Mouse (Mus musculus) hindbrain, postnatal 0 days (tissue): ENCODE results near the gene Nudt17. TPM values are rescaled to one million over a fixed set of nuclear protein-coding genes. Genes with fewer than 3 reads are reported as not detected.
"Not testable (repeated sequence)": the region's sequence is repeated elsewhere in the genome, so short reads cannot be mapped to it uniquely, and the experiment has no call there.

ENCODE experiments used
- ATAC-seq: fragments of 200-750 bp; cut with Nextera tagmentation; 2 replicates; pipeline ENCODE4 v1.8.0; 2017; ENCODE audit warnings: mild to moderate bottlenecking, moderate TSS enrichment, moderate library complexity
- DNase-seq: peaks from one replicate; pipeline ENCODE4 v3.0.0-alpha.2; 2015; ENCODE audit warnings: low spot score
- H3K27ac ChIP-seq: fragments of 300-500 bp; sonication (generic); 2 replicates; pipeline ENCODE4 v1.5.1; 2014; ENCODE audit warnings: mild to moderate bottlenecking
- H3K27me3 ChIP-seq: fragments of 300-500 bp; sonication (generic); 2 replicates; pipeline ENCODE4 v1.6.1; 2014; ENCODE audit warnings: low read length, mixed read lengths; ENCODE audit not compliant: insufficient read depth
- H3K36me3 ChIP-seq: fragments of 300-500 bp; sonication (generic); 2 replicates; pipeline ENCODE4 v1.6.1; 2014; ENCODE audit warnings: low read length, mixed read lengths; ENCODE audit not compliant: insufficient read depth
- H3K4me1 ChIP-seq: fragments of 300-500 bp; sonication (generic); 2 replicates; pipeline ENCODE4 v1.6.1; 2014; ENCODE audit warnings: antibody characterized with exemption, low read length, mixed read lengths; ENCODE audit not compliant: insufficient read depth
- H3K4me2 ChIP-seq: fragments of 300-500 bp; sonication (generic); 2 replicates; pipeline ENCODE4 v1.6.1; 2014; ENCODE audit warnings: low read depth, mild to moderate bottlenecking, low read length, moderate library complexity, mixed read lengths
- H3K4me3 ChIP-seq: fragments of 300-500 bp; sonication (generic); 2 replicates; pipeline ENCODE4 v1.5.1; 2014; ENCODE audit warnings: low read length
- H3K9ac ChIP-seq: fragments of 300-500 bp; sonication (generic); replicated peaks from 2 replicates; pipeline ENCODE4 v1.6.1; 2014; ENCODE audit warnings: mild to moderate bottlenecking, low read length, moderate library complexity, mixed read lengths
- H3K9me3 ChIP-seq: fragments of 300-500 bp; sonication (generic); 2 replicates; pipeline ENCODE4 v1.6.1; 2016; ENCODE audit warnings: low read length, mixed read lengths
- CTCF ChIP-seq: IDR thresholded peaks from 2 replicates; pipeline ENCODE4 v1.5.1; 2016; ENCODE audit warnings: antibody characterized with exemption, control low read depth, low read depth
- WGBS: fragments of 180-500 bp; shearing (Covaris S2); extraction: QIAGEN DNeasy Blood & Tissue Kit; methylation state at CpG from one replicate; pipeline ENCODE4 v1.1.7; 2014; 5-methylcytosine and 5-hydroxymethylcytosine counted together
- polyA plus RNA-seq: library from polyadenylated mRNA; unstranded; fragments of >200 nt; fragmentation: Nextera tagmentation; extraction: Ambion mirVana; gene quantifications from 2 replicates; pipeline ENCODE4 v1.2.1, GENCODE M21; 2015
- total RNA-seq: library from RNA; depleted of rRNA; stranded (reverse); fragments of >200 nt; gene quantifications from 2 replicates; pipeline ENCODE4 v1.2.3, GENCODE M21; 2014; rRNA removed

Gene Nudt17
- total RNA-seq (13.0 and 13.4 TPM in 2 replicates), polyA plus RNA-seq (17.6 and 17.8 TPM in 2 replicates)

DNA sequence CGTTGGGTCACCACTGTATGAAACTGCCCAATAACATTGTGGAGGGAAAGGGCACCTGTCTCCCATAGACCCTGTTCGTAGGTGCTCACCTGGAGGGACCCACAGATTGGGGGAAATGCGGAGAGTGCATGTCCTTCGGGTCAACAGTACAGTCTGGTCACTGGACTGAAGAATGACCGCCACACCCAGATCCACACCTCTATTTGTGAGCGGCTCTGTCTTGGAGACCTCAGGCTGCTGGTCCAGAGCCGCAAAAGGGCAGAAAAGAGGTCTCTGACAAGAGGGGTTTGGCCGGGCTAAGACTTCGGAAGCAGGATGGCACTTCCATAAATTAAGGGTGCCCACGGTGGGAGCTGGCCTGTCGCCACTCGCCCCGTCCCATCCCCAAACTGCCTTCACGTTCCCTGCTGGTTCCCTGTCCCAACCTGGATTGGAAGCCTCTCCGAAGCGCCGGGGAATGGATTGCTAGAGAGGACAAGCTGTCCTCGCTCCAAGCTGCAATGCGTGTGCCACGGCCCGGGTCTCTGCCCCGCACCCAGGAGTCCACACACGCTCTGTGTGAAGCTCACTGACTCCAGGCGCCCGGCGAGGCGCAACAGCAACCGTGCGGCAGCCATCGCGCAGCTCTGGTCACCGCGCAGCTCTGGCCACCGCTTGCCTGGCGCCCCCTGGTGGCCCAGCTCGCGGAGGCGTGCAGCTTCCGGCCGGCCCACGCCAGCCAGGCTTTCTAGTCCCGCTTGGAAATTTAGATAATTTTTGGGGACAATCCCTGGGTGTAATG is at the start of gene Nudt17:
Gene Nudt17, minus strand, starts transcription at position 660 of the 781 bp plus-strand sequence.
- Histone ChIP-seq H3K9ac (peak within 1 kb of the TSS; percentile 63), H3K4me2 (peak within 1 kb of the TSS; percentile 96), H3K4me3 (peak within 1 kb of the TSS; percentile 52), H3K36me3 (peaks cover 48% of the 10 kb centered on the region; the same call in 1 of the 2 replicates), H3K27me3 (no peaks in the 10 kb centered on the region), H3K27ac (no peak within 1 kb of the TSS), H3K9me3 (no peaks in the 10 kb centered on the region), H3K4me1 (no peaks in the 10 kb centered on the region)
- 5% methylated on average over 42 of the region's 42 CpGs for WGBS
- ATAC-seq (peak; percentile 88), DNase-seq (peak; percentile 89)
- peak; percentile 70 for TF ChIP-seq CTCF

DNA sequence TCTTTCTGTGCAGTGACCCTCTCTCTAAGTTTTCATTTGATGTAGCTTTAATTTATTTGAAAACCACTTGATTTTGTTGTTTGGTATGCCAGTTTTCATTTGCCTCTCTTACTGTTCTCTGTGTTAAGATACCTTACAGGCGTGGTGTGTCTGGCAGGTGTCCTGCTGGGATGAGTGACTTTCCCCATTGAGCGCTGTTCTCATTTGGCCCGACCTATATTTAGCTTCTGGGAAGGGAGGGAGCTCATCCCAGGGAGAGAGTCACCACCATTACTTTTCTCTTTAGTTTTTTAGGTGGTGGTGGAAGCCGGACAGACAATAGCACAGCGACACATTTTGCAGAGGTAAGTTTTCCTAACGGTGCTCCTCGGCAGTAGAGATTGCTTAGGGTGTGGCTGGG is 49.3 kb upstream of the Nudt17 start:
- Histone ChIP-seq H3K27ac (no peak overlapping the region), H3K9me3 (no peaks in the 10 kb centered on the region), H3K4me1 (no peaks in the 10 kb centered on the region), H3K4me2 (no peak overlapping the region), H3K9ac (no peak overlapping the region), H3K4me3 (no peak overlapping the region), H3K27me3 (no peaks in the 10 kb centered on the region), H3K36me3 (no peaks in the 10 kb centered on the region)
- DNase-seq (no peak), ATAC-seq (no peak)
- no peak for TF ChIP-seq CTCF
- WGBS: 48% methylated on average over 7 of the region's 7 CpGs

DNA sequence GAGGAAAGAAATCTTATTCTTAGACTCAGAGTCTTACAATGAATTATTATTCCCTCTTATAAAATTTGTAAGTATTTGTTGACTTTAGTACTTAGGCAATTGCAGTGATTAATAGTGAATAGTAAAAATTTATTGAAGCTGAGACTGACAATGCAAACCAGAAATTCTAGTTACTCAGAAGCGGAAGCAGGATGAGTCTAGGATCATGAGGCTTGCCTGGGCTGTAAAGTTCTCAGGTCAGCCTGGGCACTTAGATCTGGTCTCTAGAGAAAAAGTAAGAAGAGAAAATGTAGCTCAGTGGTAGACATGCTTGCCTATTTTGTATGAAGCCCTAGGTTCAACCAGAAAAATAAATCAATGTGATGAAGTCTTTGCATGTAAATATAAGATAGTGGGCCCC is 47.6 kb upstream of the Nudt17 start:
- Histone ChIP-seq H3K4me3 (no peak overlapping the region), H3K9me3 (no peaks in the 10 kb centered on the region), H3K27me3 (no peaks in the 10 kb centered on the region), H3K9ac (no peak overlapping the region), H3K36me3 (no peaks in the 10 kb centered on the region), H3K4me2 (no peak overlapping the region), H3K27ac (no peak overlapping the region), H3K4me1 (no peaks in the 10 kb centered on the region)
- 100% methylated on average over 1 of the region's 1 CpGs for WGBS
- DNase-seq: no peak
- TF ChIP-seq CTCF: no peak
- no peak for ATAC-seq

DNA sequence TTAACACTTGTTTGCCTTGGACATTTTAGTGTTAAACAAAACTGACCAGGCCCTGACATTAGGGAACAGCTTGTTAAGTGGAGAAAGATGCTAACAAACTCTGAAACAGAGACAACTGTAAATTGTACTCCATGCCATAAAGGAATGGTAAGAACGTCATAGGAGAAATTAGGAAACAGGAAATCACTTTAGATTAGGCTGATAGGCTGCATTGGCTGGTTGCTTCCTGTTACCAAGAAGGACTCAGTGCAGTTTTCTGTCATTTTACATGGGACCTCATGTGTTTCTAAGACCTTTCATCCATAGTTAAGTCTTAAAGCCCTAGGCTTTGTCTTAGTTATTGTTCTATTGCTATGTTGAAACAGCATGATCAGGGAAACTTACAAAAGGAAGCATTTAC is 38.5 kb upstream of the Nudt17 start:
- 73% methylated on average over 1 of the region's 1 CpGs for WGBS
- no peak overlapping the region for H3K4me2 ChIP-seq
- no peak for TF ChIP-seq CTCF
- no peaks in the 10 kb centered on the region for H3K4me1 ChIP-seq
- H3K9ac ChIP-seq: no peak overlapping the region
- H3K27ac ChIP-seq: no peak overlapping the region
- ATAC-seq (no peak), DNase-seq (no peak)
- H3K36me3 ChIP-seq: no peaks in the 10 kb centered on the region
- no peaks in the 10 kb centered on the region for H3K27me3 ChIP-seq
- no peak overlapping the region for H3K4me3 ChIP-seq
- no peaks in the 10 kb centered on the region for H3K9me3 ChIP-seq

DNA sequence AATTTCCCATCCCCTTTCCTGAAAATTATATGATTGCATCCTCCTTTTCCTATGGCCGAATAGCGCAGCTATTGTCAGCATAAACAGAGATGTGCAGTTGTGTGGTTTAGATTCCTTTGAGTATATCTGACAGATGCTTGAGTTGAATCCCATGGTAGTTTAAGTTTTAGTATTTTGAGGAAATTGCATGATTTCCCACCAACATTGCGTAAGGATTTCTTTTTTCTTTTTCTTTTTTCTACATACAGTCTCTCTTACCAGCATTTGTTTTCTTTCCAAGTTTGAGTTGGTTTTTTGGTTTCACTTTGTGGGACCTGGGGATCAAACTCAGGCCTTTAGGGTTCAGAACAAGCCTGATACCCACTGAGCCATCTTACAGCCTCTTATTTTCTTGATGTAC is 36.0 kb upstream of the Nudt17 start:
- 97% methylated on average over 3 of the region's 3 CpGs for WGBS
- no peak for ATAC-seq

DNA sequence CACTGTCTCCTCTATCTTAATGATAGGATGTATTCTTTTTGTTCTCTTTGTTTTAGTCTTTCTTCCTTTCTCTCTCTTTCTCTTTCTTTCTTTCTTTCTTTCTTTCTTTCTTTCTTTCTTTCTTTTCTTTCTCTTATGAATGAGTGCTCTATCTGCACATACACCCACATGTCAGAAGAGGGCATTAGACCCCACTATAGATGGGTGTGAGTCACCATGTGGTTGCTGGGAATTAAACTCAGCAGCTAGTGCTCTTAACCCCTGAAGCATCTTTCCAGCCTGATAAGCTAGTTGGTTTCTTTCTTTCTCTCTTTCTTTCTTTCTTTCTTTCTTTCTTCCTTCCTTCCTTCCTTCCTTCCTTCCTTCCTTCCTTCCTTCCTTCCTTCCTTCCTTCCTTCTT is 31.9 kb upstream of the Nudt17 start:
- H3K4me1 ChIP-seq, H3K9ac ChIP-seq, H3K4me2 ChIP-seq, DNase-seq, ATAC-seq, H3K27me3 ChIP-seq, H3K4me3 ChIP-seq, H3K36me3 ChIP-seq, H3K27ac ChIP-seq, H3K9me3 ChIP-seq: not testable (repeated sequence)

More for the DNA sequence above, 36.0 kb upstream of the Nudt17 start:
- Histone ChIP-seq H3K4me3 (no peak overlapping the region), H3K4me1 (no peaks in the 10 kb centered on the region), H3K27ac (no peak overlapping the region), H3K36me3 (no peaks in the 10 kb centered on the region), H3K9me3 (no peaks in the 10 kb centered on the region), H3K27me3 (no peaks in the 10 kb centered on the region), H3K4me2 (no peak overlapping the region), H3K9ac (no peak overlapping the region)
- no peak for TF ChIP-seq CTCF
- no peak for DNase-seq

DNA sequence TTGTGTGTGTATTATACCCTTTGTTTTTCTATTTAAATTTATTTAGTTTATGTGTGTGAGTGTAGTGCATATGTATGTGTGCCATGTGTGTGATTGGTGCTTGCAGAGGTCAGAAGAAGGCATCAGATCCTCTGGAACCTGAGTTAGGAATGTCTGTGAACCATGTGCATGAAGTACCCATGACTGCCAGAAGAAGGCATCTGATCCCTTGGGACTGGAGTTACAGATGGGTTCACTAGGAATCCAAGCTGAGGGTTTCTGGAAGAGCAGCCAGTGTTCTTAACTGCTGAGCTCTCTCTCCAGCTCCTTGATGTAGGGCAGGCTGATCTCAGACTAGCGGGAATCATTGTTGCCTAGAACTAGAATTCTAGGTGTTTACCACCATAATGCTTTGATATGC is 29.6 kb upstream of the Nudt17 start:
- Histone ChIP-seq H3K27me3 (no peaks in the 10 kb centered on the region), H3K9me3 (no peaks in the 10 kb centered on the region), H3K36me3 (no peaks in the 10 kb centered on the region), H3K4me2 (no peak overlapping the region), H3K9ac (no peak overlapping the region), H3K4me1 (no peaks in the 10 kb centered on the region), H3K4me3 (no peak overlapping the region), H3K27ac (no peak overlapping the region)
- peak; percentile 47 for TF ChIP-seq CTCF
- ATAC-seq (no peak), DNase-seq (peak; percentile 59)
- 77% methylated on average over 1 of the region's 1 CpGs for WGBS
